Mouse (Mus musculus): ENCODE results near the gene Hdac9.

Hdac9 gene

GRCm38 (mm10) chr12:34696736-34697135 is 220.2 kb downstream of the Hdac9 start:
- no peak for DNase-seq

GRCm38 (mm10) chr12:34688941-34689340 is 228.0 kb downstream of the Hdac9 start:
- DNase-seq = no peak

GRCm38 (mm10) chr12:34683375-34683774 is 233.5 kb downstream of the Hdac9 start:
- no peak for DNase-seq

GRCm38 (mm10) chr12:34682657-34683056 is 234.2 kb downstream of the Hdac9 start:
- DNase-seq = no peak

GRCm38 (mm10) chr12:34680576-34680975 is 236.3 kb downstream of the Hdac9 start:
- no peak for DNase-seq

GRCm38 (mm10) chr12:34677110-34677509 is 239.8 kb downstream of the Hdac9 start:
- DNase-seq = no peak

- no peak for DNase-seq
These were observed 242.7 kb downstream of the Hdac9 start for GRCm38 (mm10) chr12:34674235-34674634.

- DNase-seq = no peak
These were observed 243.4 kb downstream of the Hdac9 start for GRCm38 (mm10) chr12:34673539-34673938.

GRCm38 (mm10) chr12:34664758-34665157 is 252.1 kb downstream of the Hdac9 start:
- DNase-seq = peak; percentile 43 to 78

- DNase-seq = no peak
These were observed 255.5 kb downstream of the Hdac9 start for GRCm38 (mm10) chr12:34661378-34661777.

GRCm38 (mm10) chr12:34660027-34660426 is 256.9 kb downstream of the Hdac9 start:
- DNase-seq = no peak

- DNase-seq = no peak
These were observed 258.3 kb downstream of the Hdac9 start for GRCm38 (mm10) chr12:34658568-34658967.

- peak in 1 of 2 experiments; percentile 38 for DNase-seq
These were observed 258.8 kb downstream of the Hdac9 start for GRCm38 (mm10) chr12:34658119-34658518.

GRCm38 (mm10) chr12:34653615-34654014 is 263.3 kb downstream of the Hdac9 start:
- no peak for DNase-seq

- DNase-seq = no peak
These were observed 268.1 kb downstream of the Hdac9 start for GRCm38 (mm10) chr12:34648753-34649152.

- DNase-seq = no peak
These were observed 275.1 kb downstream of the Hdac9 start for GRCm38 (mm10) chr12:34641705-34642259.

- no peak for DNase-seq
These were observed 279.4 kb downstream of the Hdac9 start for GRCm38 (mm10) chr12:34637238-34638124.

- DNase-seq = no peak
These were observed 297.8 kb downstream of the Hdac9 start for GRCm38 (mm10) chr12:34619101-34619500.

- DNase-seq = no peak
These were observed 298.6 kb downstream of the Hdac9 start for GRCm38 (mm10) chr12:34618321-34618720.

GRCm38 (mm10) chr12:34617836-34618235 is 299.1 kb downstream of the Hdac9 start:
- no peak for DNase-seq

GRCm38 (mm10) chr12:34614796-34615195 is 302.1 kb downstream of the Hdac9 start:
- no peak for DNase-seq

GRCm38 (mm10) chr12:34612511-34612910 is 304.4 kb downstream of the Hdac9 start:
- DNase-seq = no peak

- DNase-seq = no peak
These were observed 312.4 kb downstream of the Hdac9 start for GRCm38 (mm10) chr12:34604521-34604920.

- no peak for DNase-seq
These were observed 322.6 kb downstream of the Hdac9 start for GRCm38 (mm10) chr12:34594167-34594793.

Data from lung, postnatal 4 days (tissue).